Mouse (Mus musculus) cerebellum, postnatal 10 days (tissue): ENCODE results near the gene Flt1.
A peak's percentile ranks its signal among the peaks of the same experiment; 100 is the strongest.

Experiments
- DNase-seq, 2 experiments: peaks; one replicate each; pipeline ENCODE4 v3.0.0; 2021; ENCODE audit warnings: mixed read lengths in 2 of 2

The Flt1 gene

GRCm38 (mm10) chr5:147724391-147724790 is 1.4 kb downstream of the Flt1 start:
- DNase-seq: peak in 1 of 2 experiments; percentile 15

GRCm38 (mm10) chr5:147723811-147724210 is 2.0 kb downstream of the Flt1 start:
- DNase-seq: peak in 1 of 2 experiments; percentile 22

GRCm38 (mm10) chr5:147721438-147721837 is 4.4 kb downstream of the Flt1 start:
- no peak for DNase-seq

- DNase-seq: no peak
Measured at GRCm38 (mm10) chr5:147718335-147718734, 7.5 kb downstream of the Flt1 start.

- DNase-seq: peak; percentile 36 to 39
Measured at GRCm38 (mm10) chr5:147716697-147717217, 9.1 kb downstream of the Flt1 start.

- DNase-seq: peak; percentile 56 to 57
Measured at GRCm38 (mm10) chr5:147716276-147716675, 9.5 kb downstream of the Flt1 start.

GRCm38 (mm10) chr5:147715391-147715790 is 10.4 kb downstream of the Flt1 start:
- DNase-seq: no peak

GRCm38 (mm10) chr5:147708500-147708899 is 17.3 kb downstream of the Flt1 start:
- no peak for DNase-seq

GRCm38 (mm10) chr5:147707479-147707878 is 18.3 kb downstream of the Flt1 start:
- no peak for DNase-seq

- no peak for DNase-seq
Measured at GRCm38 (mm10) chr5:147704890-147705289, 20.9 kb downstream of the Flt1 start.

GRCm38 (mm10) chr5:147702423-147702822 is 23.4 kb downstream of the Flt1 start:
- DNase-seq: no peak

GRCm38 (mm10) chr5:147701024-147701423 is 24.8 kb downstream of the Flt1 start:
- DNase-seq: no peak

GRCm38 (mm10) chr5:147698044-147698443 is 27.8 kb downstream of the Flt1 start:
- peak in 1 of 2 experiments; percentile 18 for DNase-seq

GRCm38 (mm10) chr5:147697165-147697564 is 28.6 kb downstream of the Flt1 start:
- no peak for DNase-seq

- no peak for DNase-seq
Measured at GRCm38 (mm10) chr5:147692622-147693021, 33.2 kb downstream of the Flt1 start.

GRCm38 (mm10) chr5:147683707-147684323 is 42.0 kb downstream of the Flt1 start:
- DNase-seq: no peak

- no peak for DNase-seq
Measured at GRCm38 (mm10) chr5:147681224-147681623, 44.6 kb downstream of the Flt1 start.

GRCm38 (mm10) chr5:147680711-147681110 is 45.1 kb downstream of the Flt1 start:
- peak; percentile 45 to 54 for DNase-seq

GRCm38 (mm10) chr5:147679316-147679715 is 46.5 kb downstream of the Flt1 start:
- DNase-seq: peak; percentile 18 to 48

GRCm38 (mm10) chr5:147675791-147676190 is 50.0 kb downstream of the Flt1 start:
- DNase-seq: no peak

- peak; percentile 67 to 81 for DNase-seq
Measured at GRCm38 (mm10) chr5:147671765-147672424, 53.9 kb downstream of the Flt1 start.

- no peak for DNase-seq
Measured at GRCm38 (mm10) chr5:147668637-147669344, 57.0 kb downstream of the Flt1 start.

- no peak for DNase-seq
Measured at GRCm38 (mm10) chr5:147665946-147666345, 59.9 kb downstream of the Flt1 start.

GRCm38 (mm10) chr5:147665381-147665780 is 60.4 kb downstream of the Flt1 start:
- DNase-seq: no peak
